Mouse (Mus musculus): ENCODE measurements around the gene Scgb1b10. TPM values are rescaled to one million over a fixed set of nuclear protein-coding genes. Genes with fewer than 3 reads are reported as not detected.
"Not testable (repeated sequence)": the region's sequence is repeated elsewhere in the genome, so short reads cannot be mapped to it uniquely, and the experiment has no call there.

The Scgb1b10 gene
- total RNA-seq (2021): not detected
- long read RNA-seq: 0 reads

DNA sequence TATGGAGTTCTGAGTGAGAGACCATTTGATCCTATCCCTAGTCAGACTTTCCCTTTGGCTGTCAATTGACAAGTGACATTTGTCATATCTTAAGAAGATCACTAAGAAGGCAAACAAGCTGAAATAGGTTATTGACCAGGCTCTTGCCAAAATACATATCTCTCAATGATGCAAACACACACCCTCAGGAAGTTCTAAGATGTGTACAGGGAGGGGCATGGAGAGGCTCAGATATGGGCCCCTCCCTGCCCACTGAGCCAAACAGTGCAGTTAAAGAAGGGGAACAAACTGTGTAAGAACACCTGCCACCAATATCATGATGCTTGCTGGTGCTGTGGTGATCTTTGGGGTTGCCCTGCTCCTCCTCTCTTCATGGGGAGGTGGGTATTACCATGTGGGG is at the start of gene Scgb1b10:
Gene Scgb1b10 (plus strand): TSS at position 301 of the 400 bp plus-strand sequence.
- not testable (repeated sequence) for DNase-seq (ENCODE audit: low spot score in 2 of 2)

Other genes starting within 250 kb of the Scgb1b10 start
- not detected for gene Scgb2b11, start 110.3 kb downstream of the Scgb1b10 start, total RNA-seq (2021)
- not detected for gene Scgb1b11, start 122.0 kb downstream of the Scgb1b10 start, total RNA-seq (2021)
- not detected for gene Scgb2b12, start 226.4 kb downstream of the Scgb1b10 start, total RNA-seq (2021)
- not detected for gene Scgb1b12, start 233.3 kb downstream of the Scgb1b10 start, total RNA-seq (2021)